Mouse (Mus musculus) 3134 (cell line): ENCODE measurements around the gene Sox6.
A peak's percentile ranks its signal among the peaks of the same experiment; 100 is the strongest.
"Not testable (repeated sequence)": the region's sequence is repeated elsewhere in the genome, so short reads cannot be mapped to it uniquely, and the experiment has no call there.

Experiments used
- DNase-seq: peaks from one replicate; pipeline ENCODE4 v3.0.0-alpha.2; 2011; ENCODE audit warnings: low spot score; ENCODE audit not compliant: insufficient read length; ENCODE audit errors: extremely low read depth

The Sox6 gene

DNA sequence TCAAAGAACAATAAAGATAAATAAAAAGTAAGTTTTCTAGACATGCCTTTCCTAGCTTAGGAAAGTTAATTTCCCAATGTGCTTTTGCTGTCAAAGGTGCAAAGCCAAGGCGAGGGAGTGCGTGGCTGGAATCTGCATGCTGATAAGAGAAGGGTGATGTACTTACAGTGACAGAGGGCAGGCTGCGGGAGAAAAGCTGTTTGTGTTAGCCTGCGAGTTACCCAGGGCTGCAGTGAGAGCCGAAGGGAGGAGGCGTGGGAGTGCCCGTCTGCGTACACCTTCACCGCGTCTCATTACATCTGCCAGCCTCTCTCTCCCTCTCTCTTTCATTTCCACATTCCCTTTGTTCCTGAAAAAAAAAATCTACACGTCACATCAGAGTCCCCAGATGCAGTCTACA, at the start of gene Sox6:
TSS of gene Sox6 (minus strand) at position 286 of the 400 bp plus-strand sequence.
- no peak for DNase-seq

DNA sequence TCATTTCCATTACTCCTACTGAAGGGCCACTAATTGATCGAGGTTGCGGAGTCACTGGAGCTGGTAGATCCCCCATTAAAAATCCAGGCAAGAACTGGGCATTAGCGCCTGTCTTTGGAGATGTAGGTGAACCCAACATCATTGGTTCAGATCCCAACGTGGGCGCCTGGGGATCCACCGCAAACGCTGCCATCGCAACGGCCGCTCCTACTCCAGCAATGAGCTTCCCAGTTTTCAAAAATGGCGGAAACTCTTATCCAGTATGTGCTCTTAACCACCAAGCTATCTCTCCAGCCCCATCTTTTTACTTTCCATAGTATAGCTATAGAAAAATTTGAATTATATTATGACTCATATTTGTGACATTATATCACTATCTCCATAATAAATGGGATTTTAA, 45.8 kb upstream of the Sox6 start, which contains the start of gene Gm4353:
TSS of gene Gm4353 (minus strand) at position 270 of the 400 bp plus-strand sequence.
- not testable (repeated sequence) for DNase-seq

DNA sequence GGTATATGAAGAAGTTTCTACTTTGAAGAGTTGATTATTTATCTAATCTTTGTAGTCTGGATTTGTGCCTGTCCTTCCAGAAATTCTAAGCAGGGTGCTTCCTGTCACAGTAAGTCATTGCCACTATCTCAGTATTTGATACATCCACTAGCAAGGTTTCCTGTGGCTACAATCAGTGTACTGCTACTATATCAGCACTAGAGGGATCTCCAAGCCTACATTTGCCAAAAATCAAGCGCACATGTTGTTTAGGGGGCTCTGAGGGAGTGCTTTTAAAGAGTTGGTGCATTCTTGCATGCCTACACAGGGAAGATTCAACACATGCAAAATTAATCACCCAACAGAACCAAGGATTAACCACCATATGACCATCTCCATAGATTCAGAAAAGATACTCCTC, 22.1 kb upstream of the Sox6 start:
- DNase-seq, result no peak

DNA sequence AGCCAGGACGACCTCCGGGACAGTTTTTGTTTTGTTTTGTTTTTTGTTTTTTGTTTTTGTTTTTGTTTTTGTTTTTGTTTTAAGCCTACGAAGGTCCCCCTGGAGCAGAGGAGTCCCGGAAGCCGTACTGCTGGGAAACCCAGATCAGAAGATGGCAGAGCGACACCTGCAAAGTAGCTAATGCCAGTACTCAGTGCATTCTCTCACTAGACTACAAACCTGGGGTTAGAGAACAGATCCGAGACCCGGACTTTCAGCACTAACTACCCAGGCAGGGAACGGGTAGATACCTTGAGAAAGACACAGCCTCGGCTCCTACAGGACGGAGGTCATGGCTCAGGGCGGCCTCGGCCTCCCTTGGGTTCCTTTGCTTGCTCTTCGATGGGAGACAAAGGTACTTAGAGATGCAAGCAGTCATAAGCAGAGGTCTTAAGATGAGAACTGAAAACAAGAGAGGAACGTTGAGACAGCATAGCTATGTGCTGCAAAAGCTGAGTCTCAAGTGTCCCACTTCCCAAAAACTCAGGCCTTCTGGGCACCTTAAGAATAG, 1.9 kb upstream of the Sox6 start:
- DNase-seq, result no peak

DNA sequence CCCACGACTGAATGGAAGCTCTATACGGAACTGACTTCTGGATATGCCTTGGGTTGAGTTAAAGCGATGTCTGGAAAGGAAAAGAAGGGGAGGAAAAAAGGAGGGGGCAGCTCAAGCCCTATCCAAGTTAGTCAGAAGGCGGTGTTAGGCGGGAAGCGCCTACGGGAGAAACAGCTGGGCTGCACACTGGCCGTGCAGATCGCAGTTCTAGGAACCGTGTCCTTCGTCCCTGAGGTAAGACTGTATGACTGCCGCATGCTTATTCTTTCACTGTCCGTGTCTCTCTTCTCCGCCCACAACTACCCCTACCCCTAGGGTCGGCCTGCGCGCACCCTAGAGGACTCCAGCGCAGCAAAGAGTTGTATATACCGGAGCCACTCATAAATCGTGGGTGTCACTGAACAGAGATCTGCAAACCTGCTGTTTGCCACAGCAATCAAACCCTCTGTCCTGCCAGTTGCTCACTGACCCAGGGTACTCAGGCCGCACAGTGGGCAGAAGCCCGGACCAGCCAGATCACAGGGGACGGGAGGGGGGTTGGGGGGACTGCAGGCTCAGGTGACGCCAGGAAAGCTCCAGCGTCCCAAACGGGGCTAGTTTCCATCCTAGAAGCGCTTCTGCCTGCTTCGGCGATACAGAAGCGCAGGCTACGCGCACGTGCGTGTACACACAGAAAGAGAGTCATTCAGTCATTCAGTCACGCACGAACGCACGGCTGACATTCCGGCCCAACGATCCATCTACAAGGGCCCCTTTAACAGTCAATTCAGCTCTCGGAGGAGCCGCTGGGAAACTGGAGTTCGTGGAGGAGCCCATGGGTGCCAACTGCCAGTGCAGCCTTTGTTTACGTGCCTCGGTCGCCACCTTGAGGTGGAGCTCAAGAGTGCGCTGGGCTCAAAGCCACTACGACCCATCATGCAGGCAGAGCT, 1.2 kb upstream of the Sox6 start:
- DNase-seq, result peak; percentile 16

DNA sequence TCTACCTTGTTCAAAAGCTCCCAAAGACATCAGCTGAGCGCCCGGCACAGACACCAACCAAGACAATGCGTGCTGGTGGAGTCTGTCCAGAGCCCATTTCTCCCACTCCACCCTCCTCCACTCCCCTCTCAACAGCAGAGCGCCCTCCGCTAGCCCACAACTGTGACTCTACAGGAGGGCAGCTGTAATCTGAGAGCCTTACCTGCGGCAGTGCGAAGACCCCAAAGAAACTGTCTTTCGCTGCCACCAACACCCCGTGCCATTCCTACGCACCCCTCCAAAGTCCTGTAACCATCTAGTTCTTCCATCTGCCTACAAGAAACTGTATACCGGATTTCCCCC, 571 bp upstream of the Sox6 start, which contains the start of gene 1110004F10Rik:
TSS of gene 1110004F10Rik (plus strand) at position 202 of the 342 bp plus-strand sequence.
- DNase-seq, result no peak

DNA sequence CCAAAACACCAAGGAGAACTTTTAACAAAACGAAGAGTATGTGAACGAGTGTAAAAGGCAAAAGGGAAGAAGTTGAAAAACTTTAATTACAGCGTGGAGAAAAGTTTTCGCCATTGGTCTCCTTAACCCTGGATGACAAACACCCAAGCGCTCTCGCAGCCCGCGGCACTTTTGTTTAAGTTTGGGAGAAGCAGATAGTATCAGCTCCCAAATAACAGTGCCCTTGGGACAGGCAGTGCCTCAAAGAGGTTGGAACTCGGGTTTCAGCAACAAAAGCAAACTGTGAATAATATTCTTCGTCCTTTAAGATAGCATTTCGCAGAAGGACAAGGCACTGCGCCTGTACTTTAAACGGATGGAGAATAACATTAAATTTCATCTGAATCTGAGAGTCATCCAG, 572 bp downstream of the Sox6 start:
- DNase-seq, result no peak

DNA sequence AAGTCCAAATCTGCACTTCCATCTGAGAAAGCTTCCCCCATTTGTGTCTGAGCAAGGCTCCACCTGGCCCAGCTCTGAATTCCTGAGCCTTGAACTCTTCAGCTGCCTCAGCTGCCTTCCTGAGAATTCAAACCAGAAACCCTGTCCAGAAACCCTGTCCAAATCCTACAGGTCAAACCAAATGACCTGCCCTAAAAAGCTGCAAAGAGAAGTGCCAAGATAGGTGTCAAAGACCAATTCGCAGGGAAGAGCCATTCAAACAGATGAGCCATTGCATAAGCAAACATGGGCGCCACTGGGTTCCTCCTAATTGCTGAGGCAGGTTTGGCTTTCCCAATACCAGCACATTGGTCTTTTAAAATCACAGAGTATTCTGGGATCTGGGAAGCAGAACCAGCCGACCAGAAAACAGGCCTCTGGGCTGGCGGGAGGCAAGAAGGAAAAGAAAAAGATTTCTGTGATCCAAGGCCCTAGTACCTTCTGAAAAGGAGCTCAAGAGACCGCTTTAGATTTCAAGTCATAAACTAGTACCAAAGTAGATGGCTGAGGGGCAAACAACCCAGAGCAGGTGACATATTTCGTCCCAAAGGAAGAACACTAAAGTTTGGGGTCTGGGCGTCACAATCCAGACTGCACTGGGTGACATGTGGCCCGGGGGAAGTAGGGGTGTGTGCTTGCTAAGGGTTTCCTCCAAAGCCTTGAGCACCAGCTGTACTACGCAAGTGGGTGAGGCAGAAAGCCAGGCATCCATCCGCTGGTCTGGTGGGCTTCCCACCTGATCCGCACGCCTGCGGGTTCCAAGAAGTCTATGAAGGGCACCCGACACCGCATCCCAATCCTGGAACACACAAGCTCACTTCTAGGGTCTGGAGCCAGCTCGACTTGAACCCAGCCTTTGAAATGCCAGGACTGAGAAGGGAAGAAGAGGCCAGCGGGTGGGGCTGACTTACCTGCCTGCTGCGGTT, 1.7 kb downstream of the Sox6 start:
- DNase-seq, result no peak

DNA sequence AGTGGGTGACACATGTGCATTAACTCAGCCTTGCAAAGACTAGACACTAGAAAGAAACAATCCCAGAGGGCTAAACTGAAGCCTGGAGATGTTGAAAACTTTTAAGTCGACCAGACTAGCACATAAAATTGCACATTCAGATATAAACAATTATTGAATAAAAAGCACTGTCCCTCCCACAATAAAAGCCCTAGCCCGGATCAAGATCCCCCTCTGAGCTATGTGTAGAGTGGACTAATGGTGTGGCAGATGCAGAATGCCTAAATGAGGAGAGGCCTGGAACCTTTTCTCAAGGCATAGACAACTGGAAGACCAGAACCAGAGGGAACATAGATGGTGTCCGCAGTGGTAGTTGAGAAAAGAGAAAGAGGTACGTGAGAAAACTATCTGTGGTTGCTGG, 3.1 kb downstream of the Sox6 start:
- no peak for DNase-seq

DNA sequence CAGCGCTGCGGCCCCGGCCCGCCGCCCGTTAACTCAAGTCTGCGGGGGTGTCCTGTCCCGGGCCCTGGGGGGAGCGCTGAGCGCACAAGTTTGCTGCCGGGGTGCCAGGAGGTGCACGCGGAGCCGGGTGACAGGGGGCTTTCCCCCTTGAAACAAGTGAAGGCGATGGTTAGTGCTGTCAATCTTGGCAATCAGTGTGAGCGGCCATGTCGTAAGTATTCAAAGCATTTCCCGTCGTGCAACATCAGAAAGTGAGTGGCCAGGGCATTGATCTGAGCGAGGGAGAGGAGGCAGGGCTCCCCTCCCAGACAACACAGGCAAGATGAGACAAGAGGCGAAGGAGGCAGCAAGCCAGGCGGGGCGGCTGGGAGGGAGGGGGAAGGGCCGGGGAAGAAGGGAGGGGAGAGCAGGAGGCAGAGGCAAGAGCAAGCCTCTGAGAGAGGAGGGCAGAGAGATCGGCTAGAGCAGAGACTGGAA, 4.3 kb downstream of the Sox6 start:
- DNase-seq, result no peak

DNA sequence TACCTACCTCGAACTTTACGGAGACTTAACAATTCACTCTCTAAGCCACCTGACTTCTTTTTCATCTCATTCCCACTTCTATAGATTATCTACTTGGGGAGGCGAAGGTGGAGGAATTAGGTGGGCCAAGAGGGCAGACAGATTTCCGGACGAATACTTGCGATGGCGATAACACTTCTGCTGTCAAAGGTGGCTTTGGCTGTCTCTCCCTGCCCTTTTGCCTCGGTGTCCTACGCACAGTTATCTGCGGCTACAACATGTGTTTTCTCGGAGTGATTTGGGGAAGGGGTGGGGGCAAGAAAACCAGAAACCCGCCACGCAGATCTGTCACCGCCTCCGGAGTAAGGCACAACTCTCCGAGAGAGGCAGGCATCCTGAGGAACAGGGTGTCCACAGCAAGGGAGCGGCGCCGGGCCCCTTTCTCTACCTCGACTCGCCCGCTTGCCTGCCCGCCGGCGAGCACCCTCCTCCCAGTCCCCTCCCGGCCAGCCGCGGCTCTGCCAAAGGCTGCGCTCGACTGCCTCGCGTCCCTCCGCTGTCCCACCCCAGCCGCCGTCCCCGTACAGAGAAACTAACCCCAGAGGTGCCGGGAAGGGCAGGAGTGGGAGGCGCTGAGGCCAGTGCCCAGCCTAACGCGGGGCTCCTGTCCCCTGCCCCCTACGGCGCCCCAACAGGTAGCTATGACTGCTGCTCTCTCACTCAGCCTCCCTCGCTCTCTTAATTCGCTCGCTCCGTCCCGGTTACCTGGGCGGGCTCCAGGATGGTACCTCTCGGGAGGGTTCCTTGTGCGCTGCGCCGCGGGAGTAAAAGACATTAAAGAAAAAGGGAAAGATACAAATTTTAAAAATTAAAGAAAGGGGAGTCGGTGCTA, 5.0 kb downstream of the Sox6 start:
- no peak for DNase-seq

DNA sequence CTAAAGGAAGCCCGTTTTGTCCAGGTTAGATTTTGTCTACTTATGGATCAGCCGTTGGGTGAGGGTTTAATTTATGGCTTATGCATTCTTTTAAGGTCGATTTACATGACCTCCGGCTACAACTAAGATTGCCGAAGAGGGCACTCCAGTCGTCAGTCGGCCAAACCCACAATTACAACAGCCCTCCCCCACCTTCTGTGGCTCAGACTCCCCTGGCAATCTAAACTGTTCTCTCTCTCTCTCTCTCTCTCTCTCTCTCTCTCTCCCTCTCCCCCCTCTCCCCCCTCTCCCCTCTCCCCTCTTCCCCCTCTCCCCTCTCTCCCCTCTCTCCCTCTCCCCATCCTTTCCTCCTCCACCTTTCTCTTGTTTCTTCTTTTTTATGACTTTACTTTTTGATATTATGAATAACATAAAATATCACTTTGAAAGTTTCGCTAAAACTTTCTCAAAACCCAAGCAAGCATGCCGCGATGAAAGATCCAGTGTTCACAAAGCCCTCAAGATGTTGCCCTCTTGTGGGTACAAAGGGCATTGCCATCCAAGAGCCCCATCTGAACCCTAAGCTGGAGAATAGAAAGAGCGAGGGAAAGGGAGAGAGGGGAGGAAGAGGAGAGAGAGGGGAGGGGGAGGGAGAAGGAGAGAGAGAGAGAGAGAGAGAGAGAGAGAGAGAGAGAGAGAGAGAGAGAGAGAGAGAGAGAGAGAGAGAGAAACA, 5.8 kb downstream of the Sox6 start:
- DNase-seq, result no peak

DNA sequence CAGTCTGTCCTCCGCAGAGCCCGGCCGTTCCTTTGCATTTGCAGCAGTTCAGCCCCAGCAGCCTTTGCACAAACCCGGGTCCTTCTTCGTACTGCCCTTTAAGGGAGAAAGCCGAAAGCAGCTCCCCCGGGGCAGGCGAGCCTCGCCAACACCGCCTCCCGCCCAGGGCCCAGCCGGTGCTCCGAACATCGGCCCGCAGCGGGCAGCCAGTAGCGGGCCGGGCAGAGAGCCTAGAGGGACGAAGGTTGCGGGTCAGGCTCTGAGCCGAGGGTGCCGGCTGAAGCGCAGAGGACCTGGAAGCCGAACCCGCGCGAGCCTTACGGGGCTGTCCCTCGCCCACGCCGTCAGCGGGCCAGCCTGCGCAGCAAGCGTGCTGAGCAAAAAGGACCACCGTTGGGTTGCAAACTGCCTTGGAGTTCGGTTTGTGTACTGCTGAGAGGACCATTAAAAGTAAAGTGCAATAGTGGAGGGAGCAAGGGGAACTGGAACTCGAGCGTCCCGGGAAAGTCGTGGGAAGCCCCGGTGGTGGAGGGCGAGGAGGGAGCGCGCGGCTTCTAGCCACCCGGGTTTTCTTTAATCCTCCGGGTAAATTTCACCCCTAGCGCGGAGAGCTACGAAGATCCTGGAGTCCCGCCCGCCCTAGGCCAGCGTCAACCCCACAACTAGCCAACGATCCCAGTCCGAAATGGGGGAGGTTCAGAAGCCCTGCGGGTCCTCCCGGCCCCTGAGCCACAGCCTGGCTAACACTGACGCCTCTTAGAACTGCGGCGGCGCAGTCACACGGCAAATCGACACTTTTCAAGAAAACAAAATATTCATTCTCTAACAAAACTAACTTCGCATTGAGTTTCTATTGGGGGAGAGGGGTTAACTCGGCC, 6.6 kb downstream of the Sox6 start:
- DNase-seq, result no peak

DNA sequence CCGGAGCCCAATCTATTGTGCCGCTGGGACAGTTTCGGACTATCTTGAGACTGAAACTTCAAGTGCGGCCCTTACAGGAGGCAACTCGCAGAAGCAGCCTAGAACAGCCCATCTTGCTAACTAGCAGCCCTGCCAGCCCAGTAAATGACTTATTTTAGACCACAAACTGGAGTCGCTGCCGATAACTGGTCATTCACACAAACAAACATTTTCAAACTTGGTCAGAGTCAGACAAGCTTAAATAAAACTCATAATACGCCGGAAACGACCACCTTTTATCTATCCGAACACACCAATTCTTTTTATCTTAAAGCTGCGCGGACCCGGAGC, 7.2 kb downstream of the Sox6 start:
- DNase-seq, result no peak

DNA sequence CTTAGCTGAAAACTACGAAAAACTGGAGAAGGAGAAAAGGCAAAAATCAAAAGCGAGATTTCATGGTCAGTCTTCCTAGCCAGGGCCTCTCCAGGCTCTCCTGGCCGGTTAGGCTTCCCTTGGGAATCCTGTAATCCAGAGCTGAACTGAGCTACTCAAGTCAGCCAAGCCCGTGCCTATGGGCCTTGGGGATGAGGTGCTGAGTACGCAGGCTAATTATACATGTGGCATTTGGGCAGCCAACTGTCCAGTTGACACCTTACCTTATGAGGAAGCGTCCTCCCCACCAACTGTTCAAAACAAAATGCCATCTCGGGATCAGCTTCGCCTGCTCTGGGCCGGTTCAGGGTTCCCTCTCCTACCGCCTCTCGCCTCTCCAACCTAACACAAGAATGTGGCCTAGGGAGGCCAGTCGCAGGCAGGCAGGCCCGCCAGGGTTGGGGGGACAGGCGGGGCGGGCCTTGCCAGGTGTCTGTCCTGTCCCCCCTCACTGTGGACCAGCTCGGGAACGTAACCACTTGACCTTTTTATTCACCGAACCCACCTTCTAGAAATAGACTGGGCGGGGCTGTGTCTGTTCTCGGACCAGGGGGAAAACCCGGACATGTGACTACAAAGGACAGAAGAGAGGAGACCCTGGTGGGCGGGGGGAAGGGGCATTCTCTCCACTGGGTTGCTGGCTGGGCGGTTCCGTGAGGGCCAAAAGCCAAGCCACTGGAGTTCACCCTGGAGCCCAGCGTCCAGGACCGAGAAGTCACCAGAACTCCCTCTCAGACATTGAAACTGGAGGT, 7.8 kb downstream of the Sox6 start:
- DNase-seq, result no peak

DNA sequence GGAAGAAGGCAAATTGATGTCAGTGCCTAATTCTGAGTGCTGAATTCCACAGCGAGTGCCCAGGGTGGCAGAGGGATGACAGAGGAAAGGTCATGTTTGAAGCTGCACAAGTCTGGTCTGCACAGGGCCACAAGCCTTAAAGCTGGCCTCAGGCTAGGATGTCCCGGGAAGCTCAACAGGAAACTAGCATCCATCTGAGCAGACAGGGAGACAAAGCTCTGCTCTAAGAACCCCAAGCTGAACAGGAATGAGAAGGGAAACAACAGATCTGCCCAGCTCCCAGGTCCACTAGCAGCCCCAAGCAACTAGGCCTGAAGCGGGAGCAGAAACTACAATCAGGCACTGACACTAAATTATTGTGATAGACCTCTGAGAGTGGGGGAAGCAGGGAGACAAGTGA, 8.6 kb downstream of the Sox6 start:
- DNase-seq, result no peak

DNA sequence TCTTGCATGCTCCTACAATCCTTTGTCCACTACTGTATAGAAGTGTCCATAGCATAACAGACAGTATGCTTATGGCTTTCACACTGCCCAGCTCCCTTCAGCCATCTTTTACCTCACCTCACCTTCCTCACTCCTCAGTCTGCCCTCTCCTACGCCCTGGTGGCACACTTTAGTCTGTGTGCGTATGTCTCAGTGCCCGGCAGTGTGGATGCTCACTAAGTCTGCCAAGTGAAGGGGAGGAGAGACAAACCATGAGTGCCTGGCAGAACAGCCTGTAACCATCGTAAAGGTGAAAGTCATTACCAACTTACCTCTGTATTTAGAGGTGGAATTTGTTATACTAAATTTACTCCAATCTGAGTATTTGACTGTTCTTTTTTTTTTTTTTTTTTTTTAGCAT, 35.9 kb downstream of the Sox6 start:
- no peak for DNase-seq
